Mouse (Mus musculus): ENCODE results near the gene Gm19345.

Gm19345 gene

GRCm38 (mm10) chr7:19871943-19872601 lies 20.3 kb downstream of the Gm19345 start:
- no peak for DNase-seq (ENCODE audit: low spot score in 2 of 2)

- DNase-seq (ENCODE audit: low spot score in 2 of 2) = peak; percentile 60 to 61
Observed at GRCm38 (mm10) chr7:19875948-19876682, 24.3 kb downstream of the Gm19345 start.

GRCm38 (mm10) chr7:19876781-19877425 lies 25.1 kb downstream of the Gm19345 start:
- DNase-seq (ENCODE audit: low spot score in 2 of 2) = no peak

GRCm38 (mm10) chr7:19880754-19881153 lies 29.0 kb downstream of the Gm19345 start:
- DNase-seq (ENCODE audit: low spot score in 2 of 2) = no peak

- DNase-seq (ENCODE audit: low spot score in 2 of 2) = no peak
Observed at GRCm38 (mm10) chr7:19887849-19888248, 36.0 kb downstream of the Gm19345 start, which contains the start of gene Ceacam19. Gene Ceacam19 (minus strand): TSS chr7:19887965.

- DNase-seq (ENCODE audit: low spot score in 2 of 2) = peak; percentile 13 to 31
Observed at GRCm38 (mm10) chr7:19889881-19890280, 38.1 kb downstream of the Gm19345 start.
